Mouse (Mus musculus): ENCODE data around the gene Ankrd33b.

DNA sequence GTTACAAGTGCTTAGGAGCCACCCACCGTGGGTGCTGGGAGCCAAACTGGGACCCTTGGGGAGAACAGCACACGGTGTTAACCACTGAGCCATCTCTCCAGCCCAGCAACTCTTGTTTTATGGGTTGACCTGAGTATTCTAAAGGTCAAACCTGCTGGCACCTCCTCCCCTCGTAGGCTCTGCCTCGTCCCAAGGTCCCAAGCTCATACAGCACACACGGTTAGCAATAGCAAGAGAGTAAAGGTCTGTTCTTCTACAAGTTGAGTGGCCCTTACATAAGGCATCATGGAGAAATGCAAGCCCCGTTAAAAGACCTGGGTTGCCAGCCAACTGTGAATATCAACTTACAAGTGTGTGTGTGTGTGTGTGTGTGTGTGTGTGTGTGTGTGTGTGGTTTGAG is 116.3 kb downstream of the Ankrd33b start:
- TF ChIP-seq CTCF (IDR thresholded peaks at IDR 0.05; ENCODE audit: borderline replicate concordance, extremely low read depth, insufficient read depth, insufficient read length) (no peak), POLR2A (IDR thresholded peaks at IDR 0.05; ENCODE audit: borderline replicate concordance, extremely low read depth, insufficient read depth, insufficient read length, poor library complexity, severe bottlenecking) (no peak)
